Mouse (Mus musculus) thymus, adult 2 months (tissue): Measurements from ENCODE around the gene Naa60.

Experiments used
- CTCF ChIP-seq: fragments of 200-500 bp; IDR thresholded peaks from 2 replicates; pipeline ENCODE4 v1.5.1; 2012; ENCODE audit warnings: mild to moderate bottlenecking, control low read depth, low read length, moderate library complexity, borderline replicate concordance; ENCODE audit not compliant: control insufficient read depth, poor library complexity, insufficient read depth; ENCODE audit errors: extremely low read depth
- POLR2A ChIP-seq: fragments of 200-500 bp; IDR thresholded peaks from 2 replicates; pipeline ENCODE4 v1.6.1; 2012; ENCODE audit warnings: mild to moderate bottlenecking, low read length, control low read depth, moderate library complexity; ENCODE audit not compliant: control insufficient read depth, poor library complexity, insufficient read depth; ENCODE audit errors: extremely low read depth

- TF ChIP-seq CTCF (no peak), POLR2A (peak; percentile 85)
These were observed 12.3 kb downstream of the Naa60 start, which contains the start of the genes Zfp597 and Gm20695 for GRCm38 (mm10) chr16:3884201-3885064.
